Mouse (Mus musculus) olfactory bulb, adult 2 months (tissue): ENCODE results near the gene Ell3. TPM values are rescaled to one million over a fixed set of nuclear protein-coding genes. Genes with fewer than 3 reads are reported as not detected.

Experiments
- H3K27ac ChIP-seq: fragments of 200-500 bp; 2 replicates; pipeline ENCODE4 v1.5.1; 2012; ENCODE audit warnings: low read depth, low read length; ENCODE audit not compliant: insufficient read depth
- H3K4me1 ChIP-seq: fragments of 200-500 bp; 2 replicates; pipeline ENCODE4 v1.6.1; 2012; ENCODE audit warnings: low read length; ENCODE audit not compliant: control insufficient read depth, insufficient read depth
- H3K4me3 ChIP-seq: fragments of 200-500 bp; 2 replicates; pipeline ENCODE4 v1.5.1; 2012; ENCODE audit warnings: mild to moderate bottlenecking, low read depth, low read length, moderate library complexity; ENCODE audit not compliant: insufficient read depth
- CTCF ChIP-seq: fragments of 200-500 bp; IDR thresholded peaks from 2 replicates; pipeline ENCODE4 v1.5.1; 2012; ENCODE audit warnings: low read depth, mild to moderate bottlenecking, low read length, moderate library complexity; ENCODE audit not compliant: insufficient read depth
- POLR2A ChIP-seq: fragments of 200-500 bp; IDR thresholded peaks from 2 replicates; pipeline ENCODE4 v1.6.1; 2012; ENCODE audit warnings: mild to moderate bottlenecking, low read depth, low read length, moderate library complexity; ENCODE audit not compliant: insufficient read depth
- WGBS: fragments of 180-500 bp; shearing (Covaris S2); methylation state at CpG from one replicate; pipeline ENCODE4 v1.1.7; 2018; 5-methylcytosine and 5-hydroxymethylcytosine counted together
- polyA plus RNA-seq: library from polyadenylated mRNA; stranded (reverse); fragments of >200 nt; gene quantifications from 2 replicates; pipeline ENCODE4 v1.2.4, GENCODE M21; 2012; ENCODE audit warnings: low replicate concordance; ENCODE audit not compliant: missing spikeins, insufficient read depth, insufficient read length

Ell3 gene
- polyA plus RNA-seq, 1 experiment, result not detected

DNA sequence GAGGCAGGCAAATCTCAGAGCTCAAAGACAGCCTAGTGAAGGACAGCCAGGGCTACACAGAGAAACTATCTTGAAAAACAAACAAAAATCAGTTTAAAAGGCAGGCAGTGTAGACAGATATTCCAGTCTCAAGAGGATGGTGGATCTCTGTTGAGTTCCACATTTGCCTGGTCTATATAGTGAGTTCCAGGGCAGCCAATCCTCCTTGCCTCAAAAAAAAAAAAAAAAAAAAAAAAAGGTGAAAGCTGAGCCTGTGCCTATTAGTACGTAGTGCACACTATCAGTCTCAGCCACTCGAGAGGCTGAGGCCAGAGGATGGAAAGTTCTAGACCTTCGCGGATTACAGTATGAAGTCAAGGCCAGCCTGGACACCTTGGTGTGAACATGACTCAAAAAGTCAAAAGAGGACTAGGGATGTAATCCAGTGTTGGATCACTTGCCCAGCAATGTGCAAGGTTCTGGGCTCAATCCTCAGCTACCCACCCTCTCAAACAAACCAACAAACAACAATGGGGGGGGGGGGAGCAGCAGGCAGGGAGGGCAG, 31.2 kb downstream of the Ell3 start:
- H3K4me3 ChIP-seq, result peak overlapping the region; percentile 99
- peak overlapping the region; percentile 76 for H3K27ac ChIP-seq
- H3K4me1 ChIP-seq, result 0 out of 2 replicates have a peak, but pooled peaks cover 2% of the 10 kb centered on the region
- no peak for TF ChIP-seq CTCF
- no peak for TF ChIP-seq POLR2A
- 4% methylated on average over 4 of the region's 4 CpGs for WGBS

GRCm38 (mm10) chr2:121408160-121408559, 35.9 kb downstream of the Ell3 start:
- WGBS, result 37% methylated on average over 4 of the region's 4 CpGs
- Histone ChIP-seq H3K4me3 (no peak overlapping the region), H3K27ac (no peak overlapping the region), H3K4me1 (no peaks in the 10 kb centered on the region)
- no peak for TF ChIP-seq POLR2A
- no peak for TF ChIP-seq CTCF

DNA sequence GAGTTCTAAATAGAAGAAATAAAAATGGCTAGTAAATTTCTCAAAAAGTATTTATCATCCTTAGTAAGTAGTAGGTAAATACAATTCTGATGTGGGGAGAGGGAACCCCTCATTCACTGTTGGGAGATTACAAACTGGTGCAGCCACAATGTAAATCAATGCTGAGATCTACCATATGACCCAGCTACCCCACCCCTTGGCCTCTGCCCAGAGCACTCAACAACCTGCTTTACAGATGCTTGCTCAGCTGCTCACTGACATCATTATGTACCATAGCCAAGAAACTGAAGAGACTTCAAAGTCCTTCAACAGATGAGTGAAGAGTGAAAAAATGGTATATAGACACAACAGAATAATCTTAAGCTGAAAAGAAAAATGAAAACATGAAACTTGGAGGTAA, 40.8 kb downstream of the Ell3 start:
- Histone ChIP-seq H3K4me1 (no peaks in the 10 kb centered on the region), H3K27ac (no peak overlapping the region)
- TF ChIP-seq CTCF (no peak), POLR2A (no peak)

GRCm38 (mm10) chr2:121396624-121397023, 47.5 kb downstream of the Ell3 start:
- no peaks in the 10 kb centered on the region for H3K4me1 ChIP-seq
- H3K27ac ChIP-seq, result no peak overlapping the region
- H3K4me3 ChIP-seq, result no peak overlapping the region
- TF ChIP-seq CTCF (no peak), POLR2A (no peak)
- 13% methylated on average over 8 of the region's 8 CpGs for WGBS

More for the DNA sequence above, 40.8 kb downstream of the Ell3 start:
- H3K4me3 ChIP-seq, result no peak overlapping the region

Other genes starting within 250 kb of the Ell3 start
- 272 TPM in 1 of 2 replicates, not detected in the other for gene Trp53bp1, start 172.9 kb downstream of the Ell3 start, polyA plus RNA-seq
- 93.5 and 210 TPM in 2 replicates for gene Map1a, start 154.7 kb downstream of the Ell3 start, polyA plus RNA-seq
- 355 TPM in 1 of 2 replicates, not detected in the other for gene Ppip5k1, start 88.9 kb downstream of the Ell3 start, polyA plus RNA-seq
- gene Ckmt1, start 86.6 kb downstream of the Ell3 start, polyA plus RNA-seq, result not detected in 2 replicates
- not detected in 2 replicates for gene Strc, start 57.1 kb downstream of the Ell3 start, polyA plus RNA-seq
- 166 and 331 TPM in 2 replicates for gene Pdia3, start 30.5 kb downstream of the Ell3 start, polyA plus RNA-seq
- gene Catsper2, start 30.5 kb downstream of the Ell3 start, polyA plus RNA-seq, result not detected in 2 replicates
- gene Serf2, start 4.9 kb upstream of the Ell3 start, polyA plus RNA-seq, result not detected in 2 replicates
- gene Hypk, start 9.0 kb upstream of the Ell3 start, polyA plus RNA-seq, result 611 TPM in 1 of 2 replicates, not detected in the other
- gene Serinc4, start 12.5 kb upstream of the Ell3 start, polyA plus RNA-seq, result not detected in 2 replicates
- gene Mfap1b, start 29.8 kb upstream of the Ell3 start, polyA plus RNA-seq, result not detected in 2 replicates
- gene Mfap1a, start 62.4 kb upstream of the Ell3 start, polyA plus RNA-seq, result not detected in 2 replicates
- gene Wdr76, start 62.4 kb upstream of the Ell3 start, polyA plus RNA-seq, result not detected in 2 replicates